Mouse (Mus musculus) CH12.LX (cell line): Measurements from ENCODE around the gene Arf3. TPM values are rescaled to one million over a fixed set of nuclear protein-coding genes. Genes with fewer than 3 reads are reported as not detected.
A peak's percentile ranks its signal among the peaks of the same experiment; 100 is the strongest.

ENCODE experiments used
- DNase-seq: peaks from one replicate; pipeline ENCODE4 v3.0.0-alpha.2; 2013; ENCODE audit errors: extremely low read depth
- H3K27ac ChIP-seq: 2 replicates; pipeline ENCODE4 v1.5.1; 2012; ENCODE audit warnings: low read depth, mild to moderate bottlenecking, control low read depth, moderate library complexity; ENCODE audit not compliant: insufficient read depth
- H3K27me3 ChIP-seq: replicated peaks from 2 replicates; pipeline ENCODE3; 2012; ENCODE audit warnings: inconsistent platforms
- H3K36me3 ChIP-seq, 2 experiments: replicated peaks in 1 of 2; 2 replicates each; pipeline versions ENCODE3 to v1.6.1; 2012; ENCODE audit warnings: inconsistent platforms in 1 of 2, low read length in 1 of 2, mild to moderate bottlenecking in 1 of 2, mixed read lengths in 1 of 2, moderate library complexity in 1 of 2; ENCODE audit not compliant: control insufficient read depth in 1 of 2, insufficient read depth in 1 of 2
- H3K4me1 ChIP-seq, 2 experiments: 2 replicates each; pipeline ENCODE4 v1.6.1; 2012; ENCODE audit warnings: inconsistent platforms in 1 of 2, moderate library complexity in 1 of 2; ENCODE audit not compliant: insufficient read depth in 2 of 2, control insufficient read depth in 1 of 2
- H3K4me2 ChIP-seq: 2 replicates; pipeline ENCODE4 v1.6.1; 2012; ENCODE audit warnings: low read depth, mild to moderate bottlenecking, control low read depth; ENCODE audit not compliant: poor library complexity, insufficient read depth, severe bottlenecking
- H3K4me3 ChIP-seq, 3 experiments: fragments of 150-350 bp in 1 of 3; sonication (generic) in 1 of 3; replicated peaks in 1 of 3; 2 replicates each; pipeline versions ENCODE3 to v1.5.1; 2011 to 2012; ENCODE audit warnings: low read depth in 2 of 3, low read length in 2 of 3, mild to moderate bottlenecking in 2 of 3, moderate library complexity in 2 of 3, control low read depth in 1 of 3, improper control_type of control experiment in 1 of 3, inconsistent platforms in 1 of 3, mixed read lengths in 1 of 3; ENCODE audit not compliant: poor library complexity in 1 of 3
- H3K79me2 ChIP-seq: replicated peaks from 2 replicates; pipeline ENCODE4 v1.6.1; 2012; ENCODE audit warnings: mild to moderate bottlenecking, moderate library complexity; ENCODE audit not compliant: control insufficient read depth, poor library complexity, insufficient read depth, severe bottlenecking; ENCODE audit errors: extremely low read depth
- H3K9ac ChIP-seq: 2 replicates; pipeline ENCODE4 v1.6.1; 2012; ENCODE audit warnings: low read depth, mild to moderate bottlenecking, control low read depth, moderate library complexity; ENCODE audit not compliant: insufficient read depth
- H3K9me3 ChIP-seq: replicated peaks from 2 replicates; pipeline ENCODE3; 2012; ENCODE audit warnings: low read length, inconsistent platforms, mixed read lengths
- CHD1 ChIP-seq: IDR thresholded peaks from 2 replicates; pipeline ENCODE4 v1.6.1; 2012; ENCODE audit warnings: low read depth, low read length, improper control_type of control experiment, inconsistent platforms
- CTCF ChIP-seq, 2 experiments: IDR thresholded peaks in 1 of 2; conservative IDR thresholded peaks in 1 of 2; 2 replicates each; pipeline ENCODE4 v1.5.1; 2011 to 2012; ENCODE audit warnings: low read depth in 2 of 2, low read length in 2 of 2, improper control_type of control experiment in 1 of 2, inconsistent platforms in 1 of 2, mild to moderate bottlenecking in 1 of 2, moderate library complexity in 1 of 2
- ELF1 ChIP-seq: IDR thresholded peaks from 2 replicates; pipeline ENCODE4 v1.6.1; 2014; ENCODE audit warnings: low read depth, mild to moderate bottlenecking, inconsistent platforms, low read length, improper control_type of control experiment
- EP300 ChIP-seq: IDR thresholded peaks from 2 replicates; pipeline ENCODE4 v1.6.1; 2011; ENCODE audit warnings: low read length, improper control_type of control experiment
- ETS1 ChIP-seq: conservative IDR thresholded peaks from 2 replicates; pipeline ENCODE4 v1.6.1; 2012; ENCODE audit warnings: low read depth, mild to moderate bottlenecking, inconsistent platforms, low read length, improper control_type of control experiment, moderate library complexity
- GABPA ChIP-seq: IDR thresholded peaks from 2 replicates; pipeline ENCODE4 v1.6.1; 2012; ENCODE audit warnings: low read depth, low read length, improper control_type of control experiment, inconsistent platforms; ENCODE audit not compliant: insufficient replicate concordance
- HCFC1 ChIP-seq: IDR thresholded peaks from 2 replicates; pipeline ENCODE4 v1.6.1; 2012; ENCODE audit warnings: low read depth, mild to moderate bottlenecking, inconsistent platforms, low read length, improper control_type of control experiment
- JUND ChIP-seq: conservative IDR thresholded peaks from 2 replicates; pipeline ENCODE4 v1.6.1; 2011; ENCODE audit warnings: low read depth, low read length, improper control_type of control experiment
- MAZ ChIP-seq: IDR thresholded peaks from 2 replicates; pipeline ENCODE4 v1.6.1; 2012; ENCODE audit warnings: low read depth, mild to moderate bottlenecking, inconsistent platforms, low read length, improper control_type of control experiment, moderate library complexity
- MEF2A ChIP-seq: IDR thresholded peaks from 2 replicates; pipeline ENCODE4 v1.6.1; 2014; ENCODE audit warnings: low read depth, mild to moderate bottlenecking, inconsistent platforms, low read length, improper control_type of control experiment, borderline replicate concordance
- MYC ChIP-seq: IDR thresholded peaks from 2 replicates; pipeline ENCODE4 v1.6.1; 2011; ENCODE audit warnings: low read depth, mild to moderate bottlenecking, improper control_type of control experiment, low read length
- NELFE ChIP-seq: IDR thresholded peaks from 2 replicates; pipeline ENCODE4 v1.6.1; 2011; ENCODE audit warnings: low read depth, low read length, improper control_type of control experiment
- NRF1 ChIP-seq: IDR thresholded peaks from 2 replicates; pipeline ENCODE4 v1.6.1; 2014; ENCODE audit warnings: low read depth, mild to moderate bottlenecking, inconsistent platforms, low read length, improper control_type of control experiment, moderate library complexity
- PAX5 ChIP-seq: IDR thresholded peaks from 2 replicates; pipeline ENCODE4 v1.6.1; 2012; ENCODE audit warnings: low read length, inconsistent platforms, mixed read lengths
- POLR2A ChIP-seq: IDR thresholded peaks from 2 replicates; pipeline ENCODE4 v1.6.1; 2011; ENCODE audit warnings: low read depth, mild to moderate bottlenecking, improper control_type of control experiment, low read length
- RCOR1 ChIP-seq: conservative IDR thresholded peaks from 2 replicates; pipeline ENCODE4 v1.6.1; 2012; ENCODE audit warnings: low read depth, mild to moderate bottlenecking, inconsistent platforms, low read length, improper control_type of control experiment
- SIN3A ChIP-seq: IDR thresholded peaks from 2 replicates; pipeline ENCODE4 v1.6.1; 2012; ENCODE audit warnings: low read length, improper control_type of control experiment, inconsistent platforms
- TCF12 ChIP-seq: IDR thresholded peaks from 2 replicates; pipeline ENCODE4 v1.6.1; 2014; ENCODE audit warnings: low read depth, mild to moderate bottlenecking, inconsistent platforms, low read length, improper control_type of control experiment
- USF1 ChIP-seq: IDR thresholded peaks from 2 replicates; pipeline ENCODE4 v1.6.1; 2014; ENCODE audit warnings: low read depth, mild to moderate bottlenecking, inconsistent platforms, low read length, improper control_type of control experiment
- ZC3H11A ChIP-seq: IDR thresholded peaks from 2 replicates; pipeline ENCODE4 v1.6.1; 2012; ENCODE audit warnings: low read depth, mild to moderate bottlenecking, inconsistent platforms, low read length, improper control_type of control experiment
- ZNF384 ChIP-seq: IDR thresholded peaks from 2 replicates; pipeline ENCODE4 v1.6.1; 2012; ENCODE audit warnings: low read depth, low read length, improper control_type of control experiment, inconsistent platforms
- dilution Hi-C: fragments of 300-500 bp; cut with MboI; formaldehyde crosslinking; loops from 2 replicates; pipeline ENCODE4 v1.14.3; 2020; ENCODE audit warnings: low sequenced_read_pairs; ENCODE audit not compliant: extremely low pct_unique_long_range_greater_than_20kb, extremely low pct_ligation_motif_present
- in situ Hi-C: fragments of 300-500 bp; cut with MboI; formaldehyde crosslinking; loops from 3 replicates; pipeline ENCODE4 v1.14.3; 2019; ENCODE audit warnings: low sequenced_read_pairs, low pct_ligation_motif_present, low pct_unique_long_range_greater_than_20kb, mixed read lengths
- polyA plus RNA-seq: library from polyadenylated mRNA; unstranded; fragments of >175 nt; gene quantifications from 2 replicates; pipeline ENCODE4 v1.2.1, GENCODE M21; 2012; ENCODE audit warnings: low read depth; ENCODE audit not compliant: insufficient read length
- total RNA-seq, 2 experiments: library from RNA; depleted of rRNA; stranded (reverse); fragments of 300-350 nt in 1 of 2; fragments of >200 nt in 1 of 2; gene quantifications; 2 replicates each; pipeline ENCODE4 v1.2.3; 2012 to 2014

Arf3 gene
- total and polyA plus RNA-seq, 3 experiments = 32.5 to 182 (median 41.0) TPM

GRCm38 (mm10) chr15:98729791-98730545 lies 33.0 kb downstream of the Arf3 start:
- H3K36me3 ChIP-seq = peaks cover 5 to 17% of the 10 kb centered on the region in 2 experiments
- no peak overlapping the region for H3K27ac ChIP-seq
- no peak overlapping the region for H3K4me3 ChIP-seq
- dilution Hi-C loops (no loop called here), in situ Hi-C loops (no loop called here)
- no peaks in the 10 kb centered on the region for H3K27me3 ChIP-seq
- H3K79me2 ChIP-seq = no peaks in the 10 kb centered on the region
- H3K9me3 ChIP-seq = no peaks in the 10 kb centered on the region
- no peak overlapping the region for H3K9ac ChIP-seq
- no peak for DNase-seq
- TF ChIP-seq PAX5 (no peak), SIN3A (no peak), MAZ (no peak), USF1 (no peak), POLR2A (no peak), TCF12 (no peak), MYC (no peak), EP300 (no peak)
- TF ChIP-seq, all 38 proteins: peak for 0
- Histone ChIP-seq H3K4me2 (no peak overlapping the region), H3K4me1 (peaks cover 3 to 14% of the 10 kb centered on the region in 2 experiments)

DNA sequence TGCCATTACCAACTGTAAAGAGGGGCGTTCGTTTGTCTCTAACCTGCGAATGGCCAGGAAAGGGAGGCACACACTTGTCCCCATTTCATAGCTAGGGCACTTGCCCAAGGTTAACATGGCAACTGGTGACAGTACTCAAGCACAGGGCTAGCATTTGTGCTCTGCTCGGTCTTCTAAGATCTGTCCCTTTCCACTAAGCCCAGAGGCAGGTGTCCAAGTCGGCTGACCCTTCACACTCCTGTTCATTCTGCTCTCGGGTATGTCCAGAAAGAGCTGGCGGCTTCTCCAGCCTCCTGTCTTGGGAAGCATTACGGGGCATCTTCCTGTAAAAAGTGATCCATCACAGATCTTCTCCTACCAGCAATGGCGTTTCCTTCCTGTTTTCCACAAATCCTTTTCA lies 34.6 kb downstream of the Arf3 start:
- H3K4me3 ChIP-seq = peak overlapping the region in 2 of 3 experiments; percentile 63 to 79
- TF ChIP-seq MEF2A (no peak), JUND (no peak), TCF12 (no peak), CHD1 (no peak), CTCF (conservative IDR thresholded peaks at IDR 0.05 in 1 of 2, IDR thresholded peaks at IDR 0.05 in 1 of 2; ENCODE audit: low read depth in 2 of 2, low read length in 2 of 2) (no peak), NELFE (no peak), RCOR1 (no peak), ELF1 (no peak), HCFC1 (no peak), NRF1 (no peak), GABPA (no peak), ETS1 (no peak), ZNF384 (no peak), ZC3H11A (no peak)
- TF ChIP-seq, all 38 proteins: peak for 0
- no peak for DNase-seq
- Histone ChIP-seq H3K4me2 (peak overlapping the region; percentile 41), H3K27ac (no peak overlapping the region), H3K9me3 (no peaks in the 10 kb centered on the region), H3K9ac (no peak overlapping the region), H3K4me1 (peaks cover 3 to 14% of the 10 kb centered on the region in 2 experiments), H3K27me3 (no peaks in the 10 kb centered on the region), H3K36me3 (peaks cover 0 to 15% of the 10 kb centered on the region in 2 experiments), H3K79me2 (no peaks in the 10 kb centered on the region)
- in situ Hi-C loops = no loop called here
- dilution Hi-C loops = no loop called here
